Mouse (Mus musculus) kidney, adult 11 months (tissue): ENCODE results near the gene Katna1.
"Not testable (repeated sequence)": the region's sequence is repeated elsewhere in the genome, so short reads cannot be mapped to it uniquely, and the experiment has no call there.

Source experiments
- DNase-seq: peaks from one replicate; pipeline ENCODE4 v3.0.0; 2022

Gene Katna1

GRCm38 (mm10) chr10:7725751-7726500 lies at the start of gene Katna1:
Gene Katna1, plus strand, starts transcription at chr10:7726000.
- DNase-seq, result peak; percentile 92

GRCm38 (mm10) chr10:7680731-7681301 lies 45.0 kb upstream of the Katna1 start, which contains the start of the genes Pcmt1 and Lats1:
Gene Pcmt1, minus strand, starts transcription at chr10:7681136.
Gene Lats1, plus strand, starts transcription at chr10:7681214.
- DNase-seq, result peak; percentile 74

GRCm38 (mm10) chr10:7681343-7682025 lies 44.3 kb upstream of the Katna1 start:
- DNase-seq, result peak; percentile 72

GRCm38 (mm10) chr10:7682249-7682648 lies 43.6 kb upstream of the Katna1 start:
- no peak for DNase-seq

- no peak for DNase-seq
Observed at GRCm38 (mm10) chr10:7686902-7687301, 38.9 kb upstream of the Katna1 start.

GRCm38 (mm10) chr10:7695286-7695685 lies 30.5 kb upstream of the Katna1 start:
- DNase-seq, result no peak

GRCm38 (mm10) chr10:7700120-7700519 lies 25.7 kb upstream of the Katna1 start:
- no peak for DNase-seq

GRCm38 (mm10) chr10:7702586-7702985 lies 23.2 kb upstream of the Katna1 start:
- no peak for DNase-seq

- no peak for DNase-seq
Observed at GRCm38 (mm10) chr10:7710121-7710520, 15.7 kb upstream of the Katna1 start.

- no peak for DNase-seq
Observed at GRCm38 (mm10) chr10:7712506-7712905, 13.3 kb upstream of the Katna1 start.

- no peak for DNase-seq
Observed at GRCm38 (mm10) chr10:7715056-7715455, 10.7 kb upstream of the Katna1 start.

- DNase-seq, result no peak
Observed at GRCm38 (mm10) chr10:7726501-7726812, 657 bp downstream of the Katna1 start.

- DNase-seq, result no peak
Observed at GRCm38 (mm10) chr10:7727011-7727410, 1.2 kb downstream of the Katna1 start.

- DNase-seq, result no peak
Observed at GRCm38 (mm10) chr10:7731582-7731981, 5.8 kb downstream of the Katna1 start.

- DNase-seq, result no peak
Observed at GRCm38 (mm10) chr10:7737122-7737521, 11.3 kb downstream of the Katna1 start.

- no peak for DNase-seq
Observed at GRCm38 (mm10) chr10:7737914-7738313, 12.1 kb downstream of the Katna1 start.

- DNase-seq, result not testable (repeated sequence)
Observed at GRCm38 (mm10) chr10:7745528-7745927, 19.7 kb downstream of the Katna1 start.

- no peak for DNase-seq
Observed at GRCm38 (mm10) chr10:7748752-7749151, 23.0 kb downstream of the Katna1 start.

GRCm38 (mm10) chr10:7757544-7757943 lies 31.7 kb downstream of the Katna1 start:
- DNase-seq, result no peak

GRCm38 (mm10) chr10:7772346-7772745 lies 46.5 kb downstream of the Katna1 start:
- no peak for DNase-seq

GRCm38 (mm10) chr10:7772769-7773168 lies 47.0 kb downstream of the Katna1 start:
- no peak for DNase-seq

GRCm38 (mm10) chr10:7775421-7775820 lies 49.6 kb downstream of the Katna1 start:
- no peak for DNase-seq

GRCm38 (mm10) chr10:7778361-7778760 lies 52.6 kb downstream of the Katna1 start:
- no peak for DNase-seq

GRCm38 (mm10) chr10:7779751-7780237 lies 54.0 kb downstream of the Katna1 start:
- DNase-seq, result no peak
